Mouse (Mus musculus) left cerebral cortex, postnatal 14 days (tissue): Measurements from ENCODE around the gene Gpx2. TPM values are rescaled to one million over a fixed set of nuclear protein-coding genes. Genes with fewer than 3 reads are reported as not detected.
"Not testable (repeated sequence)": the region's sequence is repeated elsewhere in the genome, so short reads cannot be mapped to it uniquely, and the experiment has no call there.

Experiments
- DNase-seq, 2 experiments: peaks; one replicate each; pipeline ENCODE4 v3.0.0; 2021 to 2022; ENCODE audit warnings: low spot score in 2 of 2, mixed read lengths in 1 of 2
- intact Hi-C: fragments of 180-260 bp; cut with DNase I; formaldehyde crosslinking; loops from one replicate; pipeline ENCODE4 v1.15.1; 2025
- total RNA-seq, 2 experiments: library from RNA; stranded (reverse); gene quantifications; 2 replicates each; pipeline ENCODE4 v1.2.3; 2021

Gpx2 gene
- total RNA-seq, 2 experiments from 2014 or later = 0.55 to 0.97 TPM

DNA sequence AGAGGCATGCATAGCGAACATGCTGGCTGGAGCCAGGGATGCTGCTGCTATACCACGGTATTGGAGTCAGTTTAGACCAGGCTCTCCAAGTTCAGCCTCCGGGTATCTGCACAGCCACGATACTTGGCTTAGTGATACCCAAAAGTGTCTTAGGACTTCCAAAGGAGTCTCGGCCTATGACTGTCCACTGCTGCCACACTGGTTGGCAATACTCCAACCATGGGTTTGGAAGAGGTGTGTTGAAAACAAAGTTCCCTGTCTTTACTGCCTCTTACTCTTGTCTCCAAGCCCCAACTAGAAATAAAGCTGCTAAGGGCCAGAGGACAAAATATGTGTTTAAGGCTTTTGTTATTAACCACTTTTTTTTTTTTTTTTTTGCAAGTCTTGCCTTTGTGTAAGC, 15.1 kb upstream of the Gpx2 start:
- intact Hi-C loops = no loop called here
- no peak for DNase-seq

DNA sequence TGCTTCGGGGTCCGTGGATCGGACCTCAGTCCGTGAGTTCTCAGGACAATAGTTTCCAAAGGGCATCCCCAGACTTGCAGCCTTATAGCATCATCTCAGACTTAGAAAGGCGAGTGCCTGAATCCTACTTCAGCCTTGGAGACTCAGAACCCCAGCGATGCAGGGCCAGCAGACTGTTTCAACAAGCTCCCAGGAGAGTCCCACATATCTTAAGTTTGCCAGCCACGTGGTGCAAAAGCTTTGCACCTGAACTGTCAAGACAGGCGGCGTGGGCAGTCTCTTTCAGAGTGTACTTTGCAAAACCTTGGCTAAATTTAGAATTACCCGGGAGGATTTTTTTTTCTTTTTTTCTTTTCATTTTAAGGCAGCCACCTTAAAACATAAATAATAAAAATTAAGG, 12.4 kb upstream of the Gpx2 start:
- intact Hi-C loops = no loop called here
- DNase-seq = peak in 1 of 2 experiments; percentile 45

DNA sequence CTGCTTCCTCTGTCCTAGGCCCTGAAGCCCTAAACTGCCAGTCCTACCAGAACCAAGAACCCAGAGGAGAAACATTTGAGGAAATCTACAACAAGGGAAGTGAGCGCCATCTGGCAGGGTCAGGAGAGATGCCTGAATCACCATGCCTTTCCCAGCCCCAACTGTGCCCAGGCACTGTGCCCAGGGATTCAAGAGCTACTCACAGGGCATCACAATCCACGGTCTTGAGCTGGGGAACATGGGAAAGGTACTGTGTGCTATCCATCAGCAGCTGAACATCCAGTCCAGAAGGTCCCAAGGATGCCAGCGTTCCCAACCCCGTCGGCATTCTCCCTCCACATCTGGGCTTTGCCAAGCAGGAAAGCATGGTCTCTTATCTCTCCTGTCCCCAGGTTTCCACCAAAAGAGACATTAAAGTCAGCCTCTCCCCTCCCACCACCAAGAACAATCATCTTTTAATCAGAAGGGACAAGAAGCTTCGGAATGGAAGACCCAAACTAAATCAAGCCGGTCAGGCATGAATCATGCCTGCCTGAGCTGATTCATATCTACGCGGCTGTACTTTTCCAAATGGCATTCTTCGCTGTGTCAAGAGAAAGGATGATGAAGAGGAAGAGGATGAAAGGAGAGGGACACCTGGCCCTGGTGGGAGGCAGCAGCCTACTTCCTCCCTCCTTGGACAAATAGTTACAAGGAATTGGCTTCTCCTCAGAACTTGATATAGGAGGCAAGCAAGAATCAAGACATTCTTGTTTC, 9.9 kb upstream of the Gpx2 start:
- intact Hi-C loops = no loop called here
- no peak for DNase-seq

DNA sequence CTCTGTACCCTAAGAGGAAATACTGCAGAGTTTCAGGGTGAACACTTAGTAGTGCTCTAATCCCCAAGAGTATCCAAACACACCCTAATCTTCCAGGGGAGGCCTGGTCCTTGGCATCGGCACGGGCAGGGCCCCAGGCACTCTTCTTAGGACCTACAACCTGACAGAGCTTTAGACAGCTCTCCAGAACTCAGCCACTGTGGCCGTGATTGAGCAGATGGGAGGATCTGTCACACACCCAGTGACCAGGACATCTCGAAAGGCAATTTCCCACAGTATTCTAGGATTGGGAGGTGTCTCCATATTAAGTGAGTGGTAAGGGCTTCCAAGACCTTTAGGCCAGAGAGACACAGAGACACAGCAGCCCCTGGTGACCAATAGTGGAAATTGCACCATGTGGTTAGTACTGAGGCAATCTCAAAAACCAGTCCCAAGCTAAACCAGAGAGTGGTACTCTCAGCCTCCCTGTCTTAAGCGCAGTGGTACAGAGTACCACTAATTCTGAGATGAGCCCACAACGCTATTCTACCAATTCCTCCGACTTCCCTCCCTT, 8.4 kb upstream of the Gpx2 start:
- intact Hi-C loops = no loop called here
- peak; percentile 64 to 77 for DNase-seq

DNA sequence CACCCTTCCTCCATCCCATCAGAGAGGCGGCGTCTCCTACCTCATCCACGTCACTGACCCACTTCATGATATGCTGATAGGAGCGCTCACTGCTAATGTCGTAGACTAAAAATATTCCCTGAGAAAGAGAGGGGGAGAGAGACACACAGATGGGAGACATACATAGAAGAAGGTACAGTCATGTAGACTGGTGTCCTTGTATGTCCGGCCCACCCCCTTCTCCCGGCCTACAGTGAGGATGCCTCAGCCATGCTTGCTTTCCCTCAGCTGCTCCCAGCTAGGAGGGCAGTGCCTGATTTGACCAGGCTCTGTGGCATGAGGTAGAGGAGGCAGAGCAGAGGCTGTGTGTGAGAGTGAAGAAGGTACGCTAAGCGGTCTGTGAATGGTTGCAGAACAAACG, 7.7 kb upstream of the Gpx2 start:
- intact Hi-C loops = no loop called here
- peak; percentile 39 to 76 for DNase-seq

DNA sequence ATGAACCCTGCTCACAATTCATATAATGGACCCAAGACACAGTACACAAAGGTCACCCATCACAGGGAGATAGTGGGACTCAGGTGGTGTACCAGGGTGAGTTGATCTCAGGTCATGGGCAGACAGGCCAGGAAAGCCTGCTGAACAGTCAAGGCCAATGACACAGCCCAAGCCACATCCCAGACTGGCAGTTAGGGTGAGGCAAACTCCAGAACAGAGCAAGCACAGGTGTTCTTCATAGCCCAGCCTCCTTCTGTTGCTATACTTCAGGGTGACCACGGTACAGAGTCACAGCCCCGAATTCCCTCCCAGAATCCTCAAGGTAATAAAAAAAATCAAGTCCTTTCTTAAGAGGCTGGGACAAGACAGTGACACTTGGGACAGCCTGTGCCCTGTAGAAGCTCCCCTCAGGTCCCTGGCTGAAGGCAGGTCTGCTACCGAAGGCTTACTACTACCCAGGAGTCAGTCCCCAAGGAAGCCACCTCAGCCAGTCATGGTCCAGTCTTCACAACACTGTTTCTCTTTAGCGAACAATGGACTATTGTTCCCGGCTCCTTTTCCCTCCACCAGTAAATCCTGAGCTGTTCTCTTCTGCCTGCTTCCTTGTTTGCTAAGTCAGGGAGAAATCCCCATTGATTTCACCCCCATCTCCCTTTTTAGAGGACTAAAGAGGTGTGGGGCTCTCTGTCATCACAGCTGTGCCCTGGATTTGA, 2.8 kb upstream of the Gpx2 start:
- DNase-seq = no peak
- intact Hi-C loops = no loop called here

DNA sequence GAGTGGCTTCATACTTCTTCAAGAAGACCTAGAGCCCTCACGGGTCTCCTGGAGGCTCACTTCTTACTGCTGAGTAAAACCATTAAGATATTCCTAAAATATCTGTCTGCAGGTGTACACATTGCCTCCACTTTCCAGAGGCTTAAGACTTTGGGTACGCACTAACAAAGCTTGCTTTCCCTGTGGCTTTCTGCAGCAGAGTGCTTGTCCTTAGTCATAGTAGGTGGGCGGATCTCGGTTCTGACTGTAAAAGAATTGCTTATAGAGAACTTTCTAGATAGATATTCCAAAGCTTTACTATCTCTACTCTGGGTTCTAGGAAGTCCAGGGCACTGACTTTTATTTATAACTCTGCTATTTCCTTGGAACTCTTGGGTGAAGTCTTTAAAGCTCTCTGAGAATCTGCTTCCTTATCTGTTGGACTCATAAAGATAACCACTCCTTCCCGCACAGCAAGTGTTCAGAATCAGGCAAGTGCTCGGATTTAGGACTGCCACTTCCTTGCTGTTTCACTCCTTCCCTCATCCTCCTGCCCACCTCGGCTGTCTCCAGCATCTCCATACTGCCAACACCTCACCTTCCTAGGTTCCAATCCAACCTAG, 1.7 kb upstream of the Gpx2 start:
- DNase-seq = no peak
- intact Hi-C loops = no loop called here

DNA sequence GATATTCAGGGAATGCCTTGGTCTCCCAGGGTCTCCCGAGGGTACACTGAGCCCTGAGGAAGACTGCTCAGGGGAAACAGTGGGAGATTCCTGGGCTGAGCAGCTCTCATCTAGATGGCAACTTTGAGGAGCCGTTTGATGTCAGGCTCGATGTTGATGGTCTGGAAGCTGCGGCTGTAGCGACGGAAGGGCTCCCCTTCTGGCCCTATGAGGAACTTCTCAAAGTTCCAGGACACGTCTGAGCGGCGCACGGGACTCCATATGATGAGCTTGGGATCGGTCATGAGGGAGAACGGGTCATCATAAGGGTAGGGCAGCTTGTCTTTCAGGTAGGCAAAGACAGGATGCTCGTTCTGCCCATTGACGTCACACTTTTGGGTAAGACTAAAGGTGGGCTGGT, 2.8 kb downstream of the Gpx2 start:
- intact Hi-C loops, DNase-seq: not testable (repeated sequence)

DNA sequence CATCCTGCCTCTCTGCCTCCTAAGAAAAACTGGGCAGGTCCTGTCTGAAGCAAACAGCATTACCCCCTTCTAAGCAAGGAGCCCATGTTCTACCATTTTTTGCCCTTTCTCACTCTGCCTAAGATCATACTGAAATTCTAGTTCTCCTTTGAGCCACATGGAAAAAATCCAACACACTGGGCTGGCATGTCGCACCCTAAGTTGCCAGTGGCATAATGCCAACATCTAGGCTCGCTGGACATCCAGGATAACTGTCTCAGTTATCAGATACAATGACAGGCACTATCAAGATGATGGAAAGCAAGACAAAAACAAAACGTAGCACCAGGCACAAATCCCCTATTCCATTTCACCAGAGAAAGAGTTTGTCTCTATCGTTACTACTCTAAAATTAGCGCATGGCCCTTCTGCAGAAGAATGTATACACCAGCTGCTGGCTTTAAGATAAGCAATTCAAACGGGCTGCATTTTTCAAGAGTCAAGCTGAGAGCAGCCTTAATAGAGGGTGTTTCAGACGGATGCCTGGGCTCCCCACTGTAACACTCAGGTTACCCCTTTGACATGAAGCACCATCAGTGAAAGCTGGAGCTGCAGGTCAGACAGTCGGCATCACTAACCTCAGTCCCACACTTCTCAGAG, 4.8 kb downstream of the Gpx2 start:
- intact Hi-C loops = no loop called here
- no peak for DNase-seq

DNA sequence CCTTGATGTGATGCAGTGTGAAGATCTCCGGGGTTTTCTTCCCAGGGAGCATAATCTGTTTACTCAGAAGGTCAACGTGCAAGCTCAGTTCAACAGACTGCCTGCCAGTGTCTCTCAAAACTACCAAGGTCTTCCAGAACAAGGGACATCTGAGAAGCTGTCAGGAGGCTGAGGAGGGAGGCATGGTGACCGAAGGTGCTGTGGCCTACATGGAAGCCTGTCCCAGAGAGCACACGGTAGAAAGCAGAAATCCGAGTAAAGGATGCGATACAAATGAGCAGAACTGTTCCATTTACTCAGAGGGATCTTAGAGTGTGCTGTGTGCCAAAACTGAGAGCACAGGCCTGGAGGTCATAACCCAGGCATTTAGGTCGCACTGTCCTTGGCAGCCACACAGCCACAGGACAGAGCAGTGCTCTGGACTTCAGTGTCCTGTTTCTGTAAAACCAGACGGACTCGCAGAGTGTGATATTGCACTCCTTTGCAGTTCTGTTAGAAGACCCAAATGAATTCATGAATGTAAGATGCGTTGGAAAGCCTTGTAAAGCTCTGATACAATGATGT, 11.2 kb downstream of the Gpx2 start:
- intact Hi-C loops = no loop called here
- DNase-seq = no peak

DNA sequence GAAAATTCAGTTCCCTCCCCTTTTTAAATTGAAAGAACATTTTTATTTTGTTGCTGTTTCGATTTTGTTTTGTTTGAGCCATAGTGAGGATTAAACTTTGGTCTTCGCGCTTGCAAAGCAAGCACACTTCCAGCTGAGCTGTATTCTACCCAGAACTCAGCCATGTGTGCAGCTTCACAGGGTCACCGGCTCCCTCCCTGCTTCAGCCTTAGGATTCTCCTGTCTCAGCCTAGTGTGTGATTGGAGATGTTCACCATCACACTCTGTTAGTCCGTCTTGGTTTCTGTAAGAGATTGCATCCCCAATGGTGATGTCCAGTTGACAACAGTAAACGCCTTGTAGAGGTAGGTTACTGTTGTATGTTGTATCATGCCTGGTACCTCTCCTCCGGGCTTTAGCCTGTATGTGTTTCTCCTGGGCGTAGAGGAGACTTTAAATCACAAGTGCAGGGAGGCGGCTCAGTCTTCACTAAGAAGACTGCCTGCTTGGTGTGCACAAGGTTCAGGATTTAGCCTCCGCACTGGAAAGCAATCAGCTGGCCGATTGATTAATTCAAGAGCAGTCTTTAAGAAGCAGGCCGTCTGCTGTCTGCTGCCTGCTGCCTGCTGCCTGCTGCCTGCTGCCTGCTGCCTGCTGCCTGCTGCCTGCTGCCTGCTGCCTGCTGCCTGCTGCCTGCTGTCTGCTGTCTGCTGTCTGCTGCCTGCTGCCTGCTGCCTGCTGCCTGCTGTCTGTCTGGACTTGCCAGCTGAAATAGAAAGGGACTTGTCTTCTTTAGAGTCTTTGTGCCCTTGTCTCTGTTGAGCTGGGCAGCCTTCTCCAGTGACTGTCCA, 14.5 kb downstream of the Gpx2 start:
- intact Hi-C loops = no loop called here
- no peak for DNase-seq

DNA sequence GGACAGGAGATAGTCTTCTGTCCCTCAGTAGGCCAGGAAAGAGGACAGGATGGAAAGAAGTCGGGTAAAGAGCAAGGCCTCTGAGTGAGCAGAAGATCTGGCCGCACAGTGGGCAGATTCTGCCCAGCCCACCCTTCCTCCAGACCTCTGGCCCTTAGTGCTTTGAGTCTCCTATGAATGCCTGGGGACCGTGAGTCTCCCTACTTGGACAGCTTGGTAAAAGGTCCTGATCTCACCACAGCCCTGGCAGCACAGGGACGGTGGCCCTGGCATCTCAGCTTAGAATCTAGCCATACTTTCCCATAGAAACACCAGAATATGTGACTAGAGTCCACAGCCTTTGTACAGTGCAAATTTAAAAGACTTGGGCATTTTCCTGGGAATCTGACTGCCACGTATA, 15.4 kb downstream of the Gpx2 start:
- no peak for DNase-seq
- intact Hi-C loops = no loop called here

DNA sequence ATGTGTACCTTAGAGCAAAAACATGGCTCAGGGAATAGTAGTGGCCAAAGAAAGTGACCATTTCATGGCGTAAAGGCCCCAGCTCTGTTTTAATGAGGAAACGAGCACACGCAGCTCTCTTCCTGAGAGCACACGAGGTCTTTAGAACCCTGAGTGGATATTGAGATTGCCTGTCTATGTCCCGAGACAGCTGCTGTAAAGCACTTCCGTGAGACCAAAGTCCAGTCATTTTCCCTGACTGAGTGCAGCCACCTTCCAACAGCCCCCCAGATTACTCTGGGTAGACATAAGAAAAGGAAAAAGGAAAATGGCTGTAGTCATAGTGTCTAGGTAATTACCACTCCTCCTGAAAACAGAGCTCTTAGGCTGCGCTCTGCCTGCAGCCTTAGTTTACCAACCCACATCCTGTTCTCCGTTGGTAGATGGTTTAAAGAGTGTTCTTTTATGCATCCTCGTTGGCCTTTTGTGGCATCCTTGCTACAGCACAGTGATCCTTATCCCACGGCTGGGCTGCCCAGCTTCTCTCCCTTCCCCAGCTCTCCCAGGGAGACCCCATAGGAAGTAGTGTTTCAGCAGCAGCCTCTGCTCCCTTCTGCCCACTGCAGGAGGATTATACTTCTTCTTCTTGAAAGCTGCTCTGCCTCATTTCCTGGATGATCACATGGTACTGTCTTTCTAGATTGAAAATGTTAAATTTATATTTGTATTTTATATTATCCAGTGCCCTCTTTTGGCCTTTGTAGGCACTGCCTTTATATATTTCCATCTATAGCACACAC, 16.9 kb downstream of the Gpx2 start:
- DNase-seq = no peak
- intact Hi-C loops = no loop called here

DNA sequence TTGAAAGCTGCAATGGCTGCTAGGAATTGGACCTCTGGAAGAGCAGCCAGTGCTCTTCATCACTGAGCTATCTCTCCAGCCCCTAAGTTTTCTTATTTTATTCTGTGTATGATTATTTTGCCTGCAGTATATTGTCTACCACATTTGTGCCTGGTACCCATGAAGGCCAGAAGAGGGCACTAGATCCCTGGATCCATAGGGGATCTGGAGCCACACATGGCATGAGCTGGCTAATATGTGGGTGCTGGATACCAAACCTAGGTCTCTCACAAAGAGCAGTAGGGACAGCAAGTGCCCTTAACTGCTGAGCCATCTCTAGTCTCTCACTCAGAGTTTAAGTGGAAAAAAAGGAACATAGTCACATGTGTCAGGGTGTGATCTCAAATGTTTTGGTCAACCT, 17.5 kb downstream of the Gpx2 start:
- no peak for DNase-seq
- intact Hi-C loops = no loop called here

DNA sequence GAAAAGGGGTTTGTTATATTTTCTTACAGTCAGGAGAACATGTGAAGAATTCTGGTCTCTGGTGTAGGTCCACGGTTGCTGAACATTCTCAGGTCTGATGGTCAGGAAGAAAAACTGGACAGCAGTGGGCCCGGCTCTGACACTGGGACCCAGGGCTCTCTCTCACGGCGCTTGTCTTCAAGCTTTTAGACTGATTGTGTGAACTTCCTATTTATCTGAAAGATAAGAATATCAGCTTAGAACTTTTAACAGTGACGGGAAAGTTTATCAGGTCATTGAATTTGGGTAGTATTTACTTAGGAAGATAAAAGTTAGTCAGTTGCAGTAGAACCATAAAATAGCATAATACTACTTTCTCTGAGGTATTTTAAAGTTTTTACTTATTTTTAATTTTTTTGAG, 18.5 kb downstream of the Gpx2 start:
- intact Hi-C loops = no loop called here
- no peak for DNase-seq

DNA sequence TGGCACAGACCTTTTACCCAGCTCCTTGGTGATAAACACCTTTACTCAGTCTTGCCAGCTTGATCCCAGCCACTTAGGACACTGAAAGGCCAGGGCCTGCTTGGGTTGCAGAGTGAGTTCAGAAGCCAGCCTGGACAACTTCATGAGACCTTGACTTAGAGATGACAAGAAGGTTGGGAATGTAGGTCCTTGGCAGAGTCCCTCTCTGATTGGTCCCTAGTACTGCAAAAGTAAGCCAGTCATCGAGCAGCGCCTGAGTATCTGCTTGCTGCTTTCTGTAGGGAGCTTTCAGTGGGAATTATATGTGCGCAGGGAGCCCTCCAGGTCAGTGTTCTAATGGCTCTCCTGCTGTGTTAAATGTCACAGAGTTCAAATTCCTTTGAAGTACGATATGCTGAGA, 20.2 kb downstream of the Gpx2 start:
- no peak for DNase-seq
- intact Hi-C loops = no loop called here

DNA sequence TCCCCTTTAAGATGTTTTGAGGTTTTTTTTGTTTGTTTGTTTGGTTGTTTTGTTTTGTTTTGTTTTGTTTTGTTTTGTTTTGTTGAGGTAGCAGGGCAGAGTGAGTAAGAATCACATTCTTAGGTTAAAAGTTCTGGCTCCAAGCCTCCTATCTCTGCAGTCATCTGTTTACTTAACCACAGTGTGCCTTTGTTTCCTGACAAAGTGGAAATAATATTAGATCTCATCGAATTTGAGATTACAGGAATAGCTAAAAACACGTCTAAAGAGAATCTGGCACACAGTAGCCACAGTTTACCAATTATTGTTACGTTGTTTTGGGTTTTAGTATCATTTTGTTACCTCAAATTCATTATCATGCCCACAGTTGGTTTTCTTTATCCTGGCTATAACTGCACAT, 20.7 kb downstream of the Gpx2 start:
- DNase-seq = no peak
- intact Hi-C loops = no loop called here

DNA sequence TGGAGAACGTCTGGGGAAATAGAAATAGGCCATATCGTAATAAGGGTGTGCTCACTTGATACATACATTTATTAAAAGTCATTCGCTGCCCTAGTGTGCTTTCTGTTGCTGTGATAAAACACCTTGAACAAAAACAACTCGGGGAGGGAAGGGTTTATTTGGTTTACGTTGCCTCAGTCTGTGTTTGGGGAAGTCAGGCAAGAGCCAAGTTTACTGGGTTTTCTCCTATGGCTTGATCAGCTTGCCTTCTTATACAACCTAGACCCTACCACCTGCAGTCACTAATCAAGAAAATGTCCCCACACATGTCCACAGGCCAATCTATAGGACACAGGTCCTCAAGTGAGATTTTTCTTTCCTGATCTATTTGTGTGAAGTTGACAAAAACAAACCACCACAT, 23.8 kb downstream of the Gpx2 start:
- intact Hi-C loops = no loop called here
- no peak for DNase-seq
